Mouse (Mus musculus) spleen, adult 2 months (tissue): ENCODE data around the gene Kif26a.

ENCODE experiments used
- CTCF ChIP-seq: fragments of 200-500 bp; IDR thresholded peaks from 2 replicates; pipeline ENCODE4 v1.5.1; 2011; ENCODE audit warnings: mild to moderate bottlenecking, inconsistent platforms; ENCODE audit not compliant: insufficient read depth, insufficient read length, insufficient replicate concordance; ENCODE audit errors: extremely low read depth
- POLR2A ChIP-seq: fragments of 200-500 bp; IDR thresholded peaks from 2 replicates; pipeline ENCODE4 v1.6.1; 2011; ENCODE audit warnings: low read depth, low read length, inconsistent platforms

GRCm38 (mm10) chr12:112107685-112108084, 38.3 kb upstream of the Kif26a start:
- TF ChIP-seq POLR2A (no peak), CTCF (no peak)
